Mouse (Mus musculus) forelimb bud, embryonic 11.5 days (tissue): ENCODE results near the gene Ugt1a5.

Experiments
- DNase-seq: peaks from one replicate; pipeline ENCODE4 v3.0.0-alpha.2; 2012; ENCODE audit warnings: low read depth, low spot score

The Ugt1a5 gene

GRCm38 (mm10) chr1:88240072-88240471 is 74.3 kb downstream of the Ugt1a5 start:
- DNase-seq, result no peak

GRCm38 (mm10) chr1:88240579-88240978 is 74.8 kb downstream of the Ugt1a5 start:
- no peak for DNase-seq

- no peak for DNase-seq
Measured at GRCm38 (mm10) chr1:88243861-88244260, 78.0 kb downstream of the Ugt1a5 start.

GRCm38 (mm10) chr1:88245881-88246280 is 80.1 kb downstream of the Ugt1a5 start:
- no peak for DNase-seq

- no peak for DNase-seq
Measured at GRCm38 (mm10) chr1:88246386-88246785, 80.6 kb downstream of the Ugt1a5 start.

- DNase-seq, result no peak
Measured at GRCm38 (mm10) chr1:88247660-88248059, 81.8 kb downstream of the Ugt1a5 start.

- DNase-seq, result no peak
Measured at GRCm38 (mm10) chr1:88248658-88249057, 82.8 kb downstream of the Ugt1a5 start.

GRCm38 (mm10) chr1:88249596-88249995 is 83.8 kb downstream of the Ugt1a5 start:
- no peak for DNase-seq

- DNase-seq, result no peak
Measured at GRCm38 (mm10) chr1:88250023-88250422, 84.2 kb downstream of the Ugt1a5 start.

GRCm38 (mm10) chr1:88253106-88253505 is 87.3 kb downstream of the Ugt1a5 start:
- DNase-seq, result no peak

- DNase-seq, result no peak
Measured at GRCm38 (mm10) chr1:88253540-88253939, 87.7 kb downstream of the Ugt1a5 start.

GRCm38 (mm10) chr1:88254793-88255465 is 89.1 kb downstream of the Ugt1a5 start:
- DNase-seq, result no peak

GRCm38 (mm10) chr1:88255466-88255857 is 89.7 kb downstream of the Ugt1a5 start:
- DNase-seq, result no peak

GRCm38 (mm10) chr1:88255989-88256754 is 90.4 kb downstream of the Ugt1a5 start:
- no peak for DNase-seq

- DNase-seq, result no peak
Measured at GRCm38 (mm10) chr1:88256886-88257663, 91.3 kb downstream of the Ugt1a5 start.

- no peak for DNase-seq
Measured at GRCm38 (mm10) chr1:88257681-88258080, 91.9 kb downstream of the Ugt1a5 start.

GRCm38 (mm10) chr1:88258361-88258760 is 92.5 kb downstream of the Ugt1a5 start:
- no peak for DNase-seq

GRCm38 (mm10) chr1:88258881-88259642 is 93.2 kb downstream of the Ugt1a5 start:
- no peak for DNase-seq

- DNase-seq, result no peak
Measured at GRCm38 (mm10) chr1:88259643-88260024, 93.8 kb downstream of the Ugt1a5 start.

- DNase-seq, result no peak
Measured at GRCm38 (mm10) chr1:88260114-88260513, 94.3 kb downstream of the Ugt1a5 start.

GRCm38 (mm10) chr1:88260604-88261377 is 95.0 kb downstream of the Ugt1a5 start:
- DNase-seq, result no peak
